Mouse (Mus musculus) lung, postnatal 0 days (tissue): ENCODE results near the gene Retreg1.

ENCODE experiments used
- CTCF ChIP-seq: IDR thresholded peaks from 2 replicates; pipeline ENCODE4 v1.5.1; 2016; ENCODE audit warnings: antibody characterized with exemption, mild to moderate bottlenecking
- EP300 ChIP-seq: IDR thresholded peaks from 2 replicates; pipeline ENCODE4 v1.6.1; 2016; ENCODE audit warnings: antibody characterized with exemption, mild to moderate bottlenecking, control low read depth

DNA sequence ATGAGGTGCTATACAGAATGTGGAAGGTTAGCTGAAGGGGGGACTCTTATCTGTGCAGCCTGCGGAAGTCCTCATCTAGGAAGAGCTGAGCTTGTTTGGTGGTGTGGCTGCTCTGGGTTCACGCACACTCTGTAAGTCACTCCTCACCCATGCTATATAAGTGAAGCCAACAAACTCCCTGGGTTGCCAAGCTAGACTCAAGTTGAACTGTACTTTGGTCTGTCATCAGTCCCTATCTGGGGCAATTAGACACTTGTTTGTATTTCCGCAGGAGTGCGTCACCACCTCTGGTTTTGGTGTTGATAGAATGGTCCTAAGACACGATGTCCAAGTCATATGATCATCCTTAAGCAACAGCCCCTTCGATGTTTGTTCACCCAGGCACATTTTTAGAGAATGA, 132.8 kb downstream of the Retreg1 start:
- no peak for TF ChIP-seq CTCF
- no peak for TF ChIP-seq EP300
